Mouse (Mus musculus) liver, adult 2 months (tissue): Measurements from ENCODE around the gene Trip6. TPM values are rescaled to one million over a fixed set of nuclear protein-coding genes. Genes with fewer than 3 reads are reported as not detected.

Source experiments
- DNase-seq: peaks from one replicate; pipeline ENCODE4 v3.0.0-alpha.2; 2011; ENCODE audit warnings: low read depth, low spot score; ENCODE audit errors: extremely low read depth
- H3K27ac ChIP-seq: fragments of 200-500 bp; replicated peaks from 2 replicates; pipeline ENCODE4 v1.5.1; 2012; ENCODE audit warnings: low read depth, mild to moderate bottlenecking, control low read depth, inconsistent platforms, low read length; ENCODE audit not compliant: insufficient read depth
- H3K27me3 ChIP-seq: fragments of 200-500 bp; 2 replicates; pipeline ENCODE4 v1.6.1; 2012; ENCODE audit warnings: mild to moderate bottlenecking, moderate library complexity, low read length, inconsistent platforms; ENCODE audit not compliant: control insufficient read depth, insufficient read depth
- H3K36me3 ChIP-seq: fragments of 200-500 bp; 2 replicates; pipeline ENCODE4 v1.6.1; 2012; ENCODE audit warnings: low read length, inconsistent platforms; ENCODE audit not compliant: control insufficient read depth, insufficient read depth
- H3K4me1 ChIP-seq: fragments of 200-500 bp; 2 replicates; pipeline ENCODE4 v1.6.1; 2011; ENCODE audit warnings: low read length; ENCODE audit not compliant: control insufficient read depth, insufficient read depth
- H3K4me3 ChIP-seq: fragments of 200-500 bp; 2 replicates; pipeline ENCODE4 v1.5.1; 2011; ENCODE audit warnings: low read depth, mild to moderate bottlenecking, control low read depth, low read length, moderate library complexity; ENCODE audit not compliant: insufficient read depth
- H3K79me2 ChIP-seq: fragments of 200-500 bp; 2 replicates; pipeline ENCODE4 v1.6.1; 2012; ENCODE audit warnings: inconsistent platforms, mild to moderate bottlenecking, low read length, moderate library complexity; ENCODE audit not compliant: control insufficient read depth, insufficient read depth
- H3K9ac ChIP-seq: fragments of 200-500 bp; 2 replicates; pipeline ENCODE4 v1.6.1; 2012; ENCODE audit warnings: low read depth, mild to moderate bottlenecking, control low read depth, inconsistent platforms, low read length
- CTCF ChIP-seq: fragments of 200-500 bp; IDR thresholded peaks from 2 replicates; pipeline ENCODE4 v1.5.1; 2011; ENCODE audit warnings: low read depth, low read length, control low read depth
- POLR2A ChIP-seq: fragments of 200-500 bp; IDR thresholded peaks from 2 replicates; pipeline ENCODE4 v1.6.1; 2011; ENCODE audit warnings: low read length, control low read depth; ENCODE audit not compliant: insufficient read depth; ENCODE audit errors: extremely low read depth
- WGBS: fragments of 180-500 bp; shearing (Covaris S2); methylation state at CpG from one replicate; pipeline ENCODE4 v1.1.7; 2018; 5-methylcytosine and 5-hydroxymethylcytosine counted together
- polyA plus RNA-seq: library from polyadenylated mRNA; depleted of rRNA; stranded (reverse); fragments of >200 nt; gene quantifications from 2 replicates; pipeline ENCODE4 v1.2.3, GENCODE M21; 2012; rRNA removed
- total RNA-seq: library from RNA; depleted of rRNA; stranded (reverse); fragments of >200 nt; gene quantifications from 2 replicates; pipeline ENCODE4 v1.2.3, GENCODE M21; 2014; rRNA removed

Gene Trip6
- total and polyA plus RNA-seq, 2 experiments: 6.5 to 25.0 TPM

- Histone ChIP-seq H3K79me2 (no peaks in the 10 kb centered on the region), H3K4me1 (no peaks in the 10 kb centered on the region), H3K27me3 (peaks cover 4% of the 10 kb centered on the region; the same call in 1 of the 2 replicates), H3K27ac (no peak overlapping the region), H3K4me3 (no peak overlapping the region), H3K9ac (no peak overlapping the region), H3K36me3 (no peaks in the 10 kb centered on the region)
- no peak for DNase-seq
- WGBS: 47% methylated on average over 18 of the region's 18 CpGs
- peak; percentile 55 for TF ChIP-seq CTCF
- no peak for TF ChIP-seq POLR2A
These were observed 36.6 kb downstream of the Trip6 start for GRCm38 (mm10) chr5:137277360-137278342.

DNA sequence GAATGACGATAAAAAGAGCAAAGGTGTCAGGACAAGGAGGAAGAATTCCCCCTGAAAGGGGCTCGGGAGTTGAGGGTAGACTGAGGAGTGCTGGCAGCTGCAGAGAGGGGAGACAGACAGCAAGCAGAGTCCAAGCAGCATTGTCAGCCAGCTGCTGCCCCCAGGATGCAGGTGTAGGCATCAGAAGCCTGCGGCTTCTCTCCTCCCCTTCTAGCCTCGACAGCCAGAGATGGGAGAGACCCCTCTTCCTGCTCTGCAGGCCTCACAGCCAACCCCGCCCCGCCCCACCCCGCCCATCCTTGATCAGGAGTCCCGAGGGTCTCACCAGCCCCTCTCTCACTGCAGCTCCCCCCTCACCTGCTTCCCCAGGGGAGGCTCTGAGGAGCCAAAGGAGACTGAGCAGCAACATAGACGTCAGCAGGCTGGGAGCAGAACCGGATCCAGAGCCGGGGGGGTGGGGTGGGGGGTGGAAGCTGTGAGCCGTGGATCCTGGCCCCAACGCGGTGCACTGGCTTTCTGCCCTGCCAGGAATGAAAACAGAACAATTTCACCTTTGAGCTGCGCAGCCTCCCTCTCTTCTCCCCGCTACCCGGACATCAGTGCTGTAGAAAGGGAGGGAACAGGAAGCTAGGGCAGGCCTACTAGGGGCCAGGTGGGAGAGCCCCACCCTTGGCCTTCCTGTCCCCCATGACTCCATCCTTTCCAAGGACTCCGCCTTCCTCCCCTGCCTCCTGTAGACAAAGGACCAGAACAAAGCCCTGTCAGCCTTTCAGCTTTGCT lies 45.9 kb downstream of the Trip6 start:
- Histone ChIP-seq H3K9ac (no peak overlapping the region), H3K36me3 (no peaks in the 10 kb centered on the region), H3K27me3 (no peaks in the 10 kb centered on the region), H3K27ac (no peak overlapping the region), H3K4me1 (no peaks in the 10 kb centered on the region), H3K4me3 (no peak overlapping the region), H3K79me2 (no peaks in the 10 kb centered on the region)
- TF ChIP-seq POLR2A (no peak), CTCF (no peak)
- WGBS: 30% methylated on average over 18 of the region's 18 CpGs
- DNase-seq: no peak

DNA sequence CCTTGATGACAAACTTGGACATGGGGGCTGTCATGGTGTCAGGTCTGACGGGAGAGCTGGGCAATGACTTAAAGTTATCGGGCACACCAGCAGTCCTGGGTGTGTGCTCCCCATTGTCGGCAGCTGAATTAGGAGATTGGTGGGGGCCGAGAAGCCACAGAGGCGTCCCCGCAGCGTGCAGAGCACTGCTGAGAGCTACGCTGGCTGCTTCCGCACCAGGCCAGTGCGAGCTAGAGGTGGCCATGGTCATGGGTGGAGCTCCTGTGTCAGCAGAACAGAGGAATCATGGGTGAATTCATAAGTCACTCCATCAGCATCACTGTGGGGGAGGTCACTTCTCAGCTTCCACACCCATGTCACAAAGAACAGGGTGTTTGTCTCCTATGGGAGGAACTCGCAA lies 49.4 kb downstream of the Trip6 start:
- 92% methylated on average over 11 of the region's 11 CpGs for WGBS
- DNase-seq: no peak
- H3K79me2 ChIP-seq: no peaks in the 10 kb centered on the region
- H3K27ac ChIP-seq: no peak overlapping the region
- no peak overlapping the region for H3K9ac ChIP-seq
- no peaks in the 10 kb centered on the region for H3K4me1 ChIP-seq
- H3K27me3 ChIP-seq: no peaks in the 10 kb centered on the region
- H3K36me3 ChIP-seq: no peaks in the 10 kb centered on the region
- H3K4me3 ChIP-seq: no peak overlapping the region
- no peak for TF ChIP-seq POLR2A
- TF ChIP-seq CTCF: no peak

- Histone ChIP-seq H3K27me3 (no peaks in the 10 kb centered on the region), H3K4me1 (no peaks in the 10 kb centered on the region), H3K79me2 (no peaks in the 10 kb centered on the region), H3K4me3 (no peak overlapping the region), H3K36me3 (no peaks in the 10 kb centered on the region), H3K9ac (no peak overlapping the region), H3K27ac (no peak overlapping the region)
- WGBS: 76% methylated on average over 14 of the region's 14 CpGs
- DNase-seq: no peak
- TF ChIP-seq POLR2A (no peak), CTCF (no peak)
These were observed 50.1 kb downstream of the Trip6 start for GRCm38 (mm10) chr5:137263897-137264720.

Other genes starting within 250 kb of the Trip6 start
- 0.83 and 1.9 TPM in 2 replicates for gene Serpine1, start 242.1 kb downstream of the Trip6 start, total RNA-seq
- 0.12 and 0.32 TPM in 2 replicates for gene Serpine1, start 242.1 kb downstream of the Trip6 start, polyA plus RNA-seq
- gene Trim56, start 198.2 kb downstream of the Trip6 start, total RNA-seq: 9.3 and 11.2 TPM in 2 replicates
- gene Trim56, start 198.2 kb downstream of the Trip6 start, polyA plus RNA-seq: 4.3 and 5.7 TPM in 2 replicates
- 0.28 TPM in 1 of 2 replicates, not detected in the other for gene Muc3, start 165.1 kb downstream of the Trip6 start, total RNA-seq
- 0.19 and 0.37 TPM in 2 replicates for gene Muc3, start 165.1 kb downstream of the Trip6 start, polyA plus RNA-seq
- gene Muc3a, start 102.0 kb downstream of the Trip6 start, total RNA-seq: not detected in 2 replicates
- gene Muc3a, start 102.0 kb downstream of the Trip6 start, polyA plus RNA-seq: 0.10 and 0.12 TPM in 2 replicates
- 0.28 and 0.34 TPM in 2 replicates for gene Ache, start 26.9 kb downstream of the Trip6 start, total RNA-seq
- gene Ache, start 26.9 kb downstream of the Trip6 start, polyA plus RNA-seq: 0.36 and 0.55 TPM in 2 replicates
- 1.1 and 1.4 TPM in 2 replicates for gene Ufsp1, start 19.8 kb downstream of the Trip6 start, total RNA-seq
- gene Ufsp1, start 19.8 kb downstream of the Trip6 start, polyA plus RNA-seq: 6.3 and 7.9 TPM in 2 replicates
- gene Srrt, start 6.7 kb downstream of the Trip6 start, total RNA-seq: 20.7 and 25.2 TPM in 2 replicates
- gene Srrt, start 6.7 kb downstream of the Trip6 start, polyA plus RNA-seq: 36.2 and 61.5 TPM in 2 replicates
- 4.0 and 4.7 TPM in 2 replicates for gene Slc12a9, start 19.2 kb upstream of the Trip6 start, total RNA-seq
- gene Slc12a9, start 19.2 kb upstream of the Trip6 start, polyA plus RNA-seq: 11.9 and 20.3 TPM in 2 replicates
- gene Ephb4, start 35.7 kb upstream of the Trip6 start, total RNA-seq: 10.8 and 15.5 TPM in 2 replicates
- 14.0 and 14.1 TPM in 2 replicates for gene Ephb4, start 35.7 kb upstream of the Trip6 start, polyA plus RNA-seq
- under 0.01 TPM in 1 of 2 replicates, not detected in the other for gene Zan, start 162.7 kb upstream of the Trip6 start, total RNA-seq
- gene Zan, start 162.7 kb upstream of the Trip6 start, polyA plus RNA-seq: 0.02 TPM in 1 of 2 replicates, not detected in the other
- 5.9 and 8.0 TPM in 2 replicates for gene Pop7, start 188.1 kb upstream of the Trip6 start, total RNA-seq
- 15.4 and 17.8 TPM in 2 replicates for gene Pop7, start 188.1 kb upstream of the Trip6 start, polyA plus RNA-seq
- 2.7 and 4.2 TPM in 2 replicates for gene Gigyf1, start 204.1 kb upstream of the Trip6 start, total RNA-seq
- gene Gigyf1, start 204.1 kb upstream of the Trip6 start, polyA plus RNA-seq: 9.3 and 14.0 TPM in 2 replicates
- gene Epo, start 218.8 kb upstream of the Trip6 start, total RNA-seq: not detected in 2 replicates
- not detected in 2 replicates for gene Epo, start 218.8 kb upstream of the Trip6 start, polyA plus RNA-seq
- gene Gnb2, start 219.1 kb upstream of the Trip6 start, total RNA-seq: 87.2 and 134 TPM in 2 replicates
- 332 and 431 TPM in 2 replicates for gene Gnb2, start 219.1 kb upstream of the Trip6 start, polyA plus RNA-seq
- gene Actl6b, start 239.1 kb upstream of the Trip6 start, total RNA-seq: not detected in 2 replicates
- not detected in 2 replicates for gene Actl6b, start 239.1 kb upstream of the Trip6 start, polyA plus RNA-seq